Mouse (Mus musculus) monocyte, adult 2 months (primary cell): Measurements from ENCODE around the gene 1700016D06Rik.

ENCODE experiments used
- DNase-seq, 2 experiments: peaks; one replicate each; pipeline ENCODE4 v3.0.0; 2022; ENCODE audit warnings: low spot score in 2 of 2, low read depth in 1 of 2

The 1700016D06Rik gene

DNA sequence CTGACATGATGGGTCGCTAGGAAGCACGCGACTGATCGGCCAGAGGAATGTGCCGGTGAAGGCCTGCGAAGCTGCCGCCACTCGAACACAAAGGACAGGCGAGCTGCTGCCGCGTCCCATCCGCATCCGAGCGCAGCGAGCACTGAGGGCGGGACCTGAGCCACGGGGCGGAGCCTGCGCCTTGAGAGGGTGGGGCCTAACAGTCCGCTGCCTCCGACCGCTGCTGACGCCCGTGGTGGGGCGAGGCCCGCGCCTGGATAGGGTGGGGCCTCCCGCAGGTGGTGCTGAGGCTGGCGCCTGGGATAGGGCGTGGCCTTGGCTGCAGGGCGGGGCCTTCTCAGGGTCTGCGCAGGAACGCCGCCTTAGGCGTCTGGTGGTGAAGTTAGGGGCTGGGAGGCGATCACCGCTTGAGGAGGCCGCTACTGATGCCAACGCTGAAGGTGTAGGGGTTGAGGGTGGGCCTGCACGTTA is 65.2 kb downstream of the 1700016D06Rik start, which contains the start of gene Ankrd10:
Gene Ankrd10, minus strand, starts transcription at position 147 of the 471 bp plus-strand sequence.
- peak; percentile 86 to 92 for DNase-seq

GRCm38 (mm10) chr8:11635012-11635577 is 65.8 kb downstream of the 1700016D06Rik start:
- DNase-seq, result peak; percentile 16 to 25

- DNase-seq, result peak in 1 of 2 experiments; percentile 2
These were observed 66.4 kb downstream of the 1700016D06Rik start for GRCm38 (mm10) chr8:11634331-11635011.

GRCm38 (mm10) chr8:11633414-11633813 is 67.4 kb downstream of the 1700016D06Rik start:
- DNase-seq, result no peak

DNA sequence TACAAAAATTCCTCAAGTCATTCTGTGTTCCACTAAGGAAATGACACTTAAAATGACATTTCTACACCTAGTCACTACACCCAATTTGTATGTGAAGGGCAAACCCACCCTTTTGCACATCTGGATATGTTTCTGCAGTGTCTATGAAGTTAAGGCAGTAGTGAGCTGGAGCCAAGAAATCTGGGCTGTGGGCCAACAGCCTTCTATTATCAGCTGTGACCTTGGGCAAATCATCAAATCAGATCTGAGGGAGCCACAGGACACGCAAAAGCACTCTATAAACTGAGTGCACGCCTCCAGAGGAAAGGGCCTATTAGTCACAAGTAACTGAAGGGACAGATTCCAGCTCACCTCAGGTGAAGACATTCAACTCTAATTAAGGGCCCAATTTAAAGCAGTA is 68.5 kb downstream of the 1700016D06Rik start:
- DNase-seq, result no peak

- DNase-seq, result no peak
These were observed 71.7 kb downstream of the 1700016D06Rik start for GRCm38 (mm10) chr8:11629206-11629605.

DNA sequence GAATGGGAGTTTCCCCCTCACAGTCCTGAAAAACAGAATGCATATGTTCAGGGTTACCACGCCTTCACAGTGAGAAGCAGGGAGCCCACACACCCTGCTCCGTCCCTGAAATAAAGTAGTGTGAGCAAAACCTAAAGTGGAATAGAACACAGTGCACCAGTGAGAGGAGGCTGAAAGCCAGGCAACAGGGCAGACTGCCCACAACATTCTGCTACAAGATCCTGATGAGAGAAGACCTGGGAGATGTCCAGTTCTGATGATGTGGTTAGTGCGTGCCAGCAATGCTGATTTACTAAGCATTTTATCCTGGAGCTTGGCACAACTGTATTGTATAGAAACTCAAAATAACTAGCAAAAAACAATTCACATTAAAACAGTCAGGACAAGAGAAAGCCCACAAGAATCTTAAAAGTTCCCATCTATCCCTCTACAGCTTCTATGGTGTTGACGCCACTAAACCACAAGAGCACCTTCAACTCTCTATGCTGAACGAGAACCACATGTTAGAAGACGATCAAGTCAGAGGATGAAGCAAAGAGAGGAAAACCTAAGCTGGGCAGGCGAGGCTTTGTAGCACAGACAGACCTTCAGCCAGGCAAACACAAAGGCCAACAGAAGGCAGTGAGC is 72.2 kb downstream of the 1700016D06Rik start:
- DNase-seq, result no peak

DNA sequence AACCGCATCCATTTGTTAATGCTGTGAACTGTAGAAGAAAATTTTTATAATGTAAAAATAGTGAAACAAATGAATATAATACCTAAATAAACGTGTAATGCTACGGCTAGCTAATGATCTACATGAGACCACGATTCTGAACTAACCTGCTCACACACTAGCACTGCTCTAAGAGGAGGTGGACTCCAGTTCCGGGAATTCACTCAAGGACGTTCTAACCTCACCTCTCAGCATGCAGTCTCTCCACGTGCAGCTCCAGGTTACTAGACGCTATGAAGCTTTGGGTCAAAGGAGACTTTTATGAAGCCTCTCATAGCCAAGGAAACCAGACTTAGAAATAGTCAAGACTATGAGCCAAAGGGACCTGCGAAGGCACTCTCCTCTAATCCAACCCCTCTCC is 73.1 kb downstream of the 1700016D06Rik start:
- DNase-seq, result no peak

- no peak for DNase-seq
These were observed 75.8 kb downstream of the 1700016D06Rik start for GRCm38 (mm10) chr8:11625084-11625483.

DNA sequence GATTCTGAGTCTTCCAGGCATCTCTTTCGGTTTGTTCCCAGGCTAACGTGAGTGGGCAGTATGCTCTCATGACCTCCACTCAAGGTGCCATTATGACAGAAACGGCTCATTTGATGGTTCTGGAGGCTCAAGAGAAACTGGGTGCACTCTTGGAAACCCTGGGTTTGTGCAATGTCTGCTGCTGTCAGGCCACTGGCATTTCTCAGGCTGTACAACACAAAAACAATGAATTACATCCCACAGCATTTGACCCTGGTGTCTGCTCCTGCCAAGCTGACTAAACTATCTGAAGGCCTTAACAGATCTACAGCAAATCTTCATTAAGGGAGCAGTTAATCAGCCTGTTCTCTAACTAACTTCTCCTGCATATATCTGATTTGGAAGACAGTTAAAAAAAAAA is 81.8 kb downstream of the 1700016D06Rik start:
- no peak for DNase-seq

- DNase-seq, result no peak
These were observed 82.8 kb downstream of the 1700016D06Rik start for GRCm38 (mm10) chr8:11618063-11618462.

DNA sequence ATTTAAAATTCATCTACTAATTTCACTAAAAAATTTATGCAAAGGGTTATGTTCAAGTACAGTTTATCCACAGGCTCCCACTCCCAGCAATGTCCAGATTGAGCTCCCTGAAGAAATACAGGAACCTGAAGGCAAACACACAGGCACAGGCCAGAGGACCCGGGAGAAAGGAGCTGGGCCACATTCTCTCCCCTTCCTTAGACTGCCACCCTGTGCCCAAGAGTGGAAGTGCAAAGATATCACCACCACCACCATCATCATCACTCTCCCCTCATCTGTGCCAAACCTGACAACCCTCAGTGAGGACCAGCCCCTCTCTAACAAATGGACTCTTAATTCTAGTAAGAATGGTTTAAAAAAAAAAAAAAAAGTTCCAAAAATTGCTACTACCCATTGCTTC is 84.6 kb downstream of the 1700016D06Rik start:
- no peak for DNase-seq

DNA sequence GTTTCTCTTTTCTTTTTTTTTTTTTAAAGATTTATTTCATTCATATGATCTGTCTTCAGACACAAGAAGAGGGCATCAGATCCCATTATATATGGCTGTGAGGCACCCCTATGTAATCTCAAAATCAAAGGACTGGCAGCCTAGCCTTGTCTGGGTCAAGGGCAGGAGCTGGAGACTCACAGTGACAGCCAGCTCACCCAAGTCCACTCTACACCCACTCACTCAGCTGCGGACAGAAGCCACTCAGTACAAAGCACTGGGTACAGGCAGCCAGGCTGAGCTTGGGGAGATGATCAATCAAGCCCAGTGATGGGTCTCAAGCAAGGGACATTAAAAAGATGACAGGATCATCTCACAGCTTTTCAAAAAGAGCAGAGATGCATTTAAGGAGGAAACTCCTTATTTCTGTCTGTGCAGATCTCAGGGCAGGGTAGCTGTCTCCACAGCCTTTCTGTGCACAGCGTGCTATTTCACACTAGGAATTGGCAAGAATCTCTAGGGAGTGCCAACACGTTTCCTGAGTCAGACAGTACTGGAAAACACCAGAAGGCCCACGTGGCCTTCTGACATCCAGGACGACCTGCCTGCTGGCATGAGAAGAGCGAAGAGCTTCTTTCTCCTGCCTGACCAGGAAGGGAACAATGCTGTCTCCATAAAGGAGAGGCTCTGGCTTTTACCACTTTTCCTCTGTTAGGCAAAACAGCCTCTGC is 86.6 kb downstream of the 1700016D06Rik start:
- no peak for DNase-seq

- no peak for DNase-seq
These were observed 92.0 kb downstream of the 1700016D06Rik start for GRCm38 (mm10) chr8:11608848-11609247.
